Comparison of ENCODE assay signal across 27 mouse cellular contexts in genomic region chr2:11652196-11652595, GRCm38 (mm10). TPM values are rescaled to one million over a fixed set of nuclear protein-coding genes. Genes with fewer than 3 reads are reported as not detected.
"Had no signal": no experiment of that assay in that cellular context is flagged by ENCODE, and none has a peak within 500 bp of the region (broad histone marks: within the 10 kb centered on the region; RNA-seq: fewer than 3 reads in every experiment).

No protein-coding gene starts in this region.

- H3K4me1 ChIP-seq: midbrain, embryonic 10.5 days; midbrain, embryonic 12.5 days; neural tube, embryonic 13.5 days; neural tube, embryonic 15.5 days had no signal

- H3K4me2 ChIP-seq: lung, embryonic 14.5 days; midbrain, embryonic 12.5 days; neural tube, embryonic 13.5 days; neural tube, embryonic 15.5 days had no signal

- H3K27me3 ChIP-seq: midbrain, embryonic 12.5 days; neural tube, embryonic 13.5 days; neural tube, embryonic 15.5 days had no signal

- DNase-seq: lung, adult 18-20 months; lung, embryonic 14.5 days; lung, postnatal 10 days; lung, postnatal 4 days; midbrain, embryonic 14.5 days; retina, postnatal 1 day; right cerebral cortex, adult 18-20 months; right cerebral cortex, postnatal 25 days; right cerebral cortex, postnatal 4 days; thymus, adult 18-20 months; thymus, postnatal 4 days had no signal

- H3K27ac ChIP-seq: midbrain, embryonic 10.5 days; midbrain, embryonic 12.5 days; neural tube, embryonic 13.5 days; neural tube, embryonic 15.5 days had no signal

- H3K9ac ChIP-seq: lung, embryonic 14.5 days; midbrain, embryonic 12.5 days; neural tube, embryonic 13.5 days; neural tube, embryonic 15.5 days had no signal

- H3K9me3 ChIP-seq: midbrain, embryonic 10.5 days; midbrain, embryonic 12.5 days; neural tube, embryonic 13.5 days; neural tube, embryonic 15.5 days had no signal

- H3K4me3 ChIP-seq: midbrain, embryonic 10.5 days; midbrain, embryonic 12.5 days; myocyte; neural tube, embryonic 13.5 days; neural tube, embryonic 15.5 days had no signal

- H3K36me3 ChIP-seq: midbrain, embryonic 10.5 days; midbrain, embryonic 12.5 days; neural tube, embryonic 13.5 days; neural tube, embryonic 15.5 days had no signal

- ATAC-seq: midbrain, embryonic 16.5 days had no signal

RNA-seq across cellular contexts. Expression of gene Il2ra, which starts 9.6 kb away (rescaled TPM):
- polyA plus RNA-seq: liver, embryonic 16.5 days; lung, embryonic 14.5 days; midbrain, embryonic 10.5 days; midbrain, embryonic 14.5 days; myocyte; neural tube, embryonic 11.5 days; neural tube, embryonic 15.5 days; stomach, embryonic 14.5 days; stomach, embryonic 16.5 days had no signal

RNA-seq across cellular contexts. Expression of gene Gm17490, which starts 26.1 kb away (rescaled TPM):
- total RNA-seq: megakaryocyte, adult 5-6 weeks; megakaryocyte-erythroid progenitor cell, adult 5-6 weeks had no signal
- polyA plus RNA-seq: liver, embryonic 16.5 days; lung, embryonic 14.5 days; lung, embryonic 16.5 days; midbrain, embryonic 10.5 days; midbrain, embryonic 12.5 days; midbrain, embryonic 14.5 days; midbrain, embryonic 16.5 days; myocyte; neural tube, embryonic 11.5 days; neural tube, embryonic 13.5 days; neural tube, embryonic 15.5 days; spleen, adult 2 months; stomach, embryonic 14.5 days; stomach, embryonic 16.5 days; thymus, postnatal 0 days; urinary bladder, adult 2 months had no signal
